Mouse (Mus musculus): Measurements from ENCODE around the gene Dpp7. TPM values are rescaled to one million over a fixed set of nuclear protein-coding genes. Genes with fewer than 3 reads are reported as not detected.

Gene Dpp7
- total and polyA plus RNA-seq, 3 experiments = 16.2 to 21.0 (median 20.9) TPM

DNA sequence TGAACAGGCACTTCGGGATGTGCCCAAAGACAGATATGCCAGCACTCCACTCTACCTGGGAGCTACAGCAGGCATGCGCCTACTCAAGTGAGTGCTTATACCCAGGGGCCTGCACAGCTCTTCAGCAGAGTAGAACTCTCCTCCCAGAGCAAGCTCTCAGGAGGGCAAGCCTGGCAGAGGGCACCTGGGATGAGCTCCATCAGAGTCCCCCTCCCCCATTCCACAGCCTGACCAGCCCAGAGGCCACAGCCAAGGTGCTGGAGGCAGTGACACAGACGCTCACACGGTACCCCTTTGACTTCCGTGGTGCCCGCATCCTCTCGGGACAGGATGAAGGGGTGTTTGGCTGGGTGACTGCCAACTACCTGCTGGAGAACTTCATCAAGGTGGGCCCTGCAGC lies 41.9 kb upstream of the Dpp7 start:
- TF ChIP-seq TBP (conservative IDR thresholded peaks at IDR 0.05; ENCODE audit: low read depth, low read length) (no peak), NELFE (IDR thresholded peaks at IDR 0.05; ENCODE audit: low read depth, low read length) (no peak), CTCF (conservative IDR thresholded peaks at IDR 0.05 in 1 of 2, IDR thresholded peaks at IDR 0.05 in 1 of 2; ENCODE audit: low read depth in 2 of 2, low read length in 2 of 2) (no peak), ZKSCAN1 (IDR thresholded peaks at IDR 0.05; ENCODE audit: borderline replicate concordance, low read depth, low read length) (no peak), KAT2A (IDR thresholded peaks at IDR 0.05; ENCODE audit: insufficient replicate concordance, low read length) (no peak), JUN (IDR thresholded peaks at IDR 0.05; ENCODE audit: insufficient read depth, low read depth, low read length) (no peak), ETS1 (conservative IDR thresholded peaks at IDR 0.05; ENCODE audit: low read depth, low read length) (no peak), UBTF (IDR thresholded peaks at IDR 0.05; ENCODE audit: low read depth, low read length) (no peak), EP300 (IDR thresholded peaks at IDR 0.05; ENCODE audit: low read length) (no peak), HCFC1 (IDR thresholded peaks at IDR 0.05; ENCODE audit: low read depth, low read length) (no peak), POLR2AphosphoS2 (IDR thresholded peaks at IDR 0.05; ENCODE audit: low read depth, low read length) (no peak), PAX5 (IDR thresholded peaks at IDR 0.05; ENCODE audit: low read length) (no peak), CHD1 (IDR thresholded peaks at IDR 0.05; ENCODE audit: low read depth, low read length) (no peak), GABPA (IDR thresholded peaks at IDR 0.05; ENCODE audit: insufficient replicate concordance, low read depth, low read length) (no peak), CHD2 (IDR thresholded peaks at IDR 0.05; ENCODE audit: low read length) (no peak), JUND (conservative IDR thresholded peaks at IDR 0.05; ENCODE audit: low read depth, low read length) (no peak), SMC3 (IDR thresholded peaks at IDR 0.05; ENCODE audit: low read depth, low read length) (no peak), MXI1 (IDR thresholded peaks at IDR 0.05; ENCODE audit: low read depth, low read length) (no peak), MAX (IDR thresholded peaks at IDR 0.05; ENCODE audit: low read length) (no peak)
- H3K9ac ChIP-seq (ENCODE audit: insufficient read depth, low read depth) = no peak overlapping the region
- H3K4me2 ChIP-seq (ENCODE audit: insufficient read depth, low read depth, poor library complexity, severe bottlenecking) = no peak overlapping the region
- H3K4me1 ChIP-seq (ENCODE audit: control insufficient read depth in 1 of 2, insufficient read depth in 2 of 2) = no peaks in the 10 kb centered on the region
- H3K36me3 ChIP-seq (replicated peaks in 1 of 2; ENCODE audit: control insufficient read depth in 1 of 2, insufficient read depth in 1 of 2, low read length in 1 of 2) = no peaks in the 10 kb centered on the region
- H3K4me3 ChIP-seq (replicated peaks in 1 of 3; ENCODE audit: low read depth in 2 of 3, low read length in 2 of 3, poor library complexity in 1 of 3) = no peak overlapping the region
- H3K27ac ChIP-seq (ENCODE audit: insufficient read depth, low read depth) = no peak overlapping the region
- H3K79me2 ChIP-seq (replicated peaks; ENCODE audit: control insufficient read depth, extremely low read depth, insufficient read depth, poor library complexity, severe bottlenecking) = no peaks in the 10 kb centered on the region
- H3K9me3 ChIP-seq (replicated peaks; ENCODE audit: low read length) = no peaks in the 10 kb centered on the region
- no peak for DNase-seq (ENCODE audit: extremely low read depth)
- dilution Hi-C loops (cut with MboI; ENCODE audit: extremely low pct_ligation_motif_present, extremely low pct_unique_long_range_greater_than_20kb, low sequenced_read_pairs) = no loop called here
- in situ Hi-C loops (cut with MboI; ENCODE audit: low pct_ligation_motif_present, low pct_unique_long_range_greater_than_20kb, low sequenced_read_pairs) = no loop called here
- peaks cover 93% of the 10 kb centered on the region for H3K27me3 ChIP-seq (replicated peaks)

DNA sequence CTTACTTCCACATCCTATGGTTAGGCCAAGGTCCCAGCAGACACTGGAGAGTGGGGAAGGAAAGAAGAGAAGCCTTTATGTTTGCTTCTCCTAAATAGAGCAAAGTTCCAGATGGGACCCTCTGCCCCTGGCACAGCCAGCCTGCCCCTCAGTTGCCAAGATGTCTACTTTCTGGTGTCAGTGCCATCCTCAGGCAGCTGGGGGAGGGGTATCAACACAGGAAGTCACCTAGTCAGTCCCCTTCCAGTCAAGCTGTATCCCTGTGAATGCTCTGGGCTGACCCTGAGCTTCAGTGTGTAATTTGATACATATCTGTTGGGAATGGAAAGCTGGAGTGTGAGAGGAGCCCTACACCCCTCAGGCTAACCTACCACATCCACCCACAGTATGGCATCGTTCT lies 40.9 kb upstream of the Dpp7 start:
- Histone ChIP-seq H3K27ac (ENCODE audit: insufficient read depth, low read depth) (no peak overlapping the region), H3K4me1 (ENCODE audit: control insufficient read depth in 1 of 2, insufficient read depth in 2 of 2) (no peaks in the 10 kb centered on the region), H3K36me3 (replicated peaks in 1 of 2; ENCODE audit: control insufficient read depth in 1 of 2, insufficient read depth in 1 of 2, low read length in 1 of 2) (no peaks in the 10 kb centered on the region), H3K79me2 (replicated peaks; ENCODE audit: control insufficient read depth, extremely low read depth, insufficient read depth, poor library complexity, severe bottlenecking) (no peaks in the 10 kb centered on the region), H3K27me3 (replicated peaks) (peaks cover 90% of the 10 kb centered on the region), H3K4me2 (ENCODE audit: insufficient read depth, low read depth, poor library complexity, severe bottlenecking) (no peak overlapping the region), H3K4me3 (replicated peaks in 1 of 3; ENCODE audit: low read depth in 2 of 3, low read length in 2 of 3, poor library complexity in 1 of 3) (no peak overlapping the region), H3K9ac (ENCODE audit: insufficient read depth, low read depth) (no peak overlapping the region), H3K9me3 (replicated peaks; ENCODE audit: low read length) (no peaks in the 10 kb centered on the region)
- in situ Hi-C loops (cut with MboI; ENCODE audit: low pct_ligation_motif_present, low pct_unique_long_range_greater_than_20kb, low sequenced_read_pairs) (no loop called here), dilution Hi-C loops (cut with MboI; ENCODE audit: extremely low pct_ligation_motif_present, extremely low pct_unique_long_range_greater_than_20kb, low sequenced_read_pairs) (no loop called here)
- DNase-seq (ENCODE audit: extremely low read depth) = no peak
- TF ChIP-seq RAD21 (IDR thresholded peaks at IDR 0.05; ENCODE audit: low read depth, low read length) (no peak), PAX5 (IDR thresholded peaks at IDR 0.05; ENCODE audit: low read length) (no peak), MAZ (IDR thresholded peaks at IDR 0.05; ENCODE audit: low read depth, low read length) (no peak), MAX (IDR thresholded peaks at IDR 0.05; ENCODE audit: low read length) (no peak), SMC3 (IDR thresholded peaks at IDR 0.05; ENCODE audit: low read depth, low read length) (no peak), KAT2A (IDR thresholded peaks at IDR 0.05; ENCODE audit: insufficient replicate concordance, low read length) (no peak), TCF12 (IDR thresholded peaks at IDR 0.05; ENCODE audit: low read depth, low read length) (no peak), E2F4 (IDR thresholded peaks at IDR 0.05; ENCODE audit: insufficient replicate concordance, low read depth, low read length) (no peak)

All from CH12.LX (cell line).